Mouse (Mus musculus) embryonic facial prominence, embryonic 11.5 days (tissue): ENCODE results near the gene Fam174b. TPM values are rescaled to one million over a fixed set of nuclear protein-coding genes. Genes with fewer than 3 reads are reported as not detected.

ENCODE experiments used
- microRNA-seq: library from miRNA; unstranded; fragments of <30 nt; microRNA quantifications from one replicate; pipeline ENCODE4, GENCODE M21; 2016; ENCODE audit warnings: borderline number of aligned reads
- polyA plus RNA-seq: library from polyadenylated mRNA; unstranded; fragments of >200 nt; fragmentation: Nextera tagmentation; extraction: Ambion mirVana; gene quantifications from 2 replicates; pipeline ENCODE4 v1.2.1, GENCODE M21; 2014

Gene Fam174b
- polyA plus RNA-seq, 1 experiment from 2014 or later: 34.4 TPM

Small RNAs within 50 kb of the gene (microRNA-seq; reads per million reads assigned to microRNA genes)
- gene Mir7234: not detected

Other genes with a start within 250 kb of the Fam174b start
- gene Chd2, start 198.5 kb upstream of the Fam174b start, polyA plus RNA-seq: 46.6 and 47.8 TPM in 2 replicates